Mouse (Mus musculus) heart, postnatal 0 days (tissue): Measurements from ENCODE around the gene Vamp5.

Experiments
- CTCF ChIP-seq: IDR thresholded peaks from 2 replicates; pipeline ENCODE4 v1.5.1; 2016; ENCODE audit warnings: antibody characterized with exemption, control low read depth, low read depth
- EP300 ChIP-seq: IDR thresholded peaks from 2 replicates; pipeline ENCODE4 v1.6.1; 2016; ENCODE audit warnings: antibody characterized with exemption, low read depth

- TF ChIP-seq CTCF, result no peak
- TF ChIP-seq EP300, result no peak
These were observed 3.0 kb upstream of the Vamp5 start for GRCm38 (mm10) chr6:72383142-72383820.
